11 mouse cellular contexts compared by ENCODE assay signal in the genomic region with DNA sequence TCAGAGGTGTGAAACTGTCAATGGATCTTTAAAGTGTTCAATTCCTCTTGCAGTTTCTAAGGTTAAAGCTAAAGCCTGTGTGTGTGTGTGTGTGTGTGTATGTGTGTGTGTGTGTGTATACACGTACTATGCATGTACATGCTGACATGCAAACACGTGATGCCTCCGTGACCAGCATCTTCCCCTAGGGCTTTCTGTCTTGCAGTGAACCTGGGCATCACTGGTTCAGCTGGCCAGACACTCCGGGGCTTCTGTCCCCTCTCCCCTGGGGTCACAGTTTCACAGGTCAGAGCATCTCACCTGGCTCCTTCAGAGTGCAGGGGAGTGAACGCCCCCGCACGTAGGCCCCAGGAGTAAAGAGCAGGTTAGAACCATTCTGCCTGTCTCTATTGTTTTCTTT. TPM values are rescaled to one million over a fixed set of nuclear protein-coding genes. Genes with fewer than 3 reads are reported as not detected.
A peak's percentile ranks its signal among the peaks of the same experiment; 100 is the strongest.
DNase-seq lines count a peak whose midpoint lies in the region; ATAC-seq and TF ChIP-seq lines count a peak whose summit lies in the region.
"Had no signal": no experiment of that assay in that cellular context is flagged by ENCODE, and none has a peak within 500 bp of the region (broad histone marks: within the 10 kb centered on the region; RNA-seq: fewer than 3 reads in every experiment).

No protein-coding gene starts in this region.

- no peak overlapping the region for H3K4me3 ChIP-seq in heart, embryonic 12.5 days
- no peak overlapping the region for H3K4me3 ChIP-seq in heart, adult 2 months
- peak overlapping the region; percentile 83 for H3K4me3 ChIP-seq in forebrain, embryonic 13.5 days
- H3K4me3 ChIP-seq in limb, embryonic 12.5 days (replicated peaks) = no peak overlapping the region
- H3K4me3 ChIP-seq in neural tube, embryonic 14.5 days (ENCODE audit: low read depth, low read length) = peak overlapping the region; percentile 6; the same call in 1 of the 2 replicates
- H3K4me3 ChIP-seq in gastrocnemius, adult 2 months = no peak overlapping the region

- WGBS in heart, embryonic 12.5 days = 76% methylated on average over 7 of the region's 7 CpGs
- WGBS in heart, adult 2 months = 92% methylated on average over 7 of the region's 7 CpGs
- 18% methylated on average over 7 of the region's 7 CpGs for WGBS in forebrain, embryonic 13.5 days
- 52% methylated on average over 7 of the region's 7 CpGs for WGBS in limb, embryonic 12.5 days
- 18% methylated on average over 7 of the region's 7 CpGs for WGBS in neural tube, embryonic 14.5 days

- H3K9ac ChIP-seq in heart, embryonic 12.5 days = 0 out of 2 replicates have a peak overlapping the region, but pooled peaks have one; percentile 33
- no peak overlapping the region for H3K9ac ChIP-seq in heart, adult 2 months (ENCODE audit: low read depth, low read length)
- H3K9ac ChIP-seq in forebrain, embryonic 13.5 days = peak overlapping the region; percentile 71
- 0 out of 2 replicates have a peak overlapping the region, but pooled peaks have one; percentile 27 for H3K9ac ChIP-seq in limb, embryonic 12.5 days (replicated peaks)
- H3K9ac ChIP-seq in neural tube, embryonic 14.5 days (replicated peaks; ENCODE audit: low read depth, low read length) = no peak overlapping the region

- no peak for TF ChIP-seq POLR2A in heart, adult 2 months (IDR thresholded peaks at IDR 0.05; ENCODE audit: insufficient read depth, low read depth, low read length)

- no peaks in the 10 kb centered on the region for H3K79me2 ChIP-seq in heart, adult 2 months (replicated peaks; ENCODE audit: control insufficient read depth, insufficient read depth, low read length)

- no peak for ATAC-seq in heart, embryonic 12.5 days (ENCODE audit: insufficient number of reproducible peaks, low FRiP score)
- ATAC-seq in forebrain, embryonic 13.5 days = peak; percentile 14; the same call in 1 of the 2 replicates
- no peak for ATAC-seq in limb, embryonic 12.5 days (ENCODE audit: insufficient number of reproducible peaks, insufficient read depth, low FRiP score, low TSS enrichment, low read depth)
- no peak for ATAC-seq in neural tube, embryonic 14.5 days (ENCODE audit: low read depth)

- H3K9me3 ChIP-seq in heart, embryonic 12.5 days (replicated peaks) = no peaks in the 10 kb centered on the region
- H3K9me3 ChIP-seq in forebrain, embryonic 13.5 days (replicated peaks) = no peaks in the 10 kb centered on the region
- no peaks in the 10 kb centered on the region for H3K9me3 ChIP-seq in limb, embryonic 12.5 days
- H3K9me3 ChIP-seq in neural tube, embryonic 14.5 days (ENCODE audit: control insufficient read depth, low read length) = no peaks in the 10 kb centered on the region

- peaks cover 29% of the 10 kb centered on the region for H3K4me1 ChIP-seq in heart, embryonic 12.5 days (replicated peaks)
- no peaks in the 10 kb centered on the region; the same call in 1 of the 2 replicates for H3K4me1 ChIP-seq in heart, adult 2 months (ENCODE audit: control insufficient read depth, insufficient read depth, low read length)
- peaks cover 30% of the 10 kb centered on the region for H3K4me1 ChIP-seq in forebrain, embryonic 13.5 days
- peaks cover 18% of the 10 kb centered on the region for H3K4me1 ChIP-seq in limb, embryonic 12.5 days (replicated peaks)
- H3K4me1 ChIP-seq in neural tube, embryonic 14.5 days (ENCODE audit: control insufficient read depth, insufficient read depth, low read length) = peaks cover 15% of the 10 kb centered on the region

- no peak for DNase-seq in heart, adult 2 months
- no peak for DNase-seq in frontal cortex, postnatal 14 days (ENCODE audit: low spot score in 2 of 2)
- DNase-seq in frontal cortex, adult 2 months (ENCODE audit: extremely low spot score in 1 of 2, low spot score in 1 of 2) = no peak
- no peak for DNase-seq in gastrocnemius, adult 2 months
- DNase-seq: adrenal gland, postnatal 10 days; heart, postnatal 4 days had no signal

- 0 out of 2 replicates have a peak overlapping the region, but pooled peaks have one; percentile 35 for H3K4me2 ChIP-seq in heart, embryonic 12.5 days
- peak overlapping the region; percentile 82 for H3K4me2 ChIP-seq in forebrain, embryonic 13.5 days
- peak overlapping the region; percentile 41 for H3K4me2 ChIP-seq in limb, embryonic 12.5 days
- H3K4me2 ChIP-seq in neural tube, embryonic 14.5 days (ENCODE audit: low read depth, low read length) = peak overlapping the region; percentile 69

- H3K27me3 ChIP-seq in heart, embryonic 12.5 days (replicated peaks) = no peaks in the 10 kb centered on the region
- no peaks in the 10 kb centered on the region for H3K27me3 ChIP-seq in heart, adult 2 months (ENCODE audit: control insufficient read depth, insufficient read depth, low read length)
- H3K27me3 ChIP-seq in forebrain, embryonic 13.5 days = no peaks in the 10 kb centered on the region
- no peaks in the 10 kb centered on the region for H3K27me3 ChIP-seq in limb, embryonic 12.5 days
- no peaks in the 10 kb centered on the region for H3K27me3 ChIP-seq in neural tube, embryonic 14.5 days (ENCODE audit: control insufficient read depth, insufficient read depth, low read length)

- TF ChIP-seq CTCF in heart, adult 2 months (IDR thresholded peaks at IDR 0.05) = no peak
- no peak for TF ChIP-seq CTCF in gastrocnemius, adult 2 months (IDR thresholded peaks at IDR 0.05)

- H3K36me3 ChIP-seq in heart, embryonic 12.5 days = no peaks in the 10 kb centered on the region
- 0 out of 2 replicates have a peak, but pooled peaks cover 2% of the 10 kb centered on the region for H3K36me3 ChIP-seq in heart, adult 2 months (ENCODE audit: control insufficient read depth, insufficient read depth, low read length)
- H3K36me3 ChIP-seq in forebrain, embryonic 13.5 days (ENCODE audit: poor library complexity, severe bottlenecking) = no peaks in the 10 kb centered on the region
- no peaks in the 10 kb centered on the region for H3K36me3 ChIP-seq in limb, embryonic 12.5 days
- no peaks in the 10 kb centered on the region for H3K36me3 ChIP-seq in neural tube, embryonic 14.5 days (ENCODE audit: control insufficient read depth, insufficient read depth, low read length)

- H3K27ac ChIP-seq in heart, embryonic 12.5 days (ENCODE audit: poor library complexity, severe bottlenecking) = no peak overlapping the region
- H3K27ac ChIP-seq in heart, adult 2 months = no peak overlapping the region
- H3K27ac ChIP-seq in forebrain, embryonic 13.5 days = no peak overlapping the region; the same call in 1 of the 2 replicates
- no peak overlapping the region for H3K27ac ChIP-seq in limb, embryonic 12.5 days
- peak overlapping the region; percentile 52; the same call in 1 of the 2 replicates for H3K27ac ChIP-seq in neural tube, embryonic 14.5 days (ENCODE audit: low read depth, low read length)
- H3K27ac ChIP-seq in gastrocnemius, adult 2 months = no peak overlapping the region

- TF ChIP-seq EP300 in heart, adult 2 months (IDR thresholded peaks at IDR 0.05; ENCODE audit: insufficient read depth, low read depth, low read length) = no peak

- intact Hi-C loops in heart, adult 2 months (cut with DNase I) = loop anchor here (10.0 kb wide), 2 partner anchors 89 to 151 kb away; a partner anchor contains a TSS
- intact Hi-C loops in gastrocnemius, adult 2 months (cut with DNase I) = no loop called here

RNA-seq across cellular contexts. Expression of a gene that starts 2.0 kb away (rescaled TPM):
- polyA plus RNA-seq in heart, embryonic 12.5 days (2016; fragmentation: Nextera tagmentation; extraction: Ambion mirVana) = 63.2 and 67.6 TPM in 2 replicates
- 10 to 100 TPM; 11.4 to 16.2 TPM for total RNA-seq in heart, adult 2 months (2021)
- 6.5 and 8.8 TPM in 2 replicates for polyA plus RNA-seq in heart, adult 2 months (2012; rRNA removed)
- polyA plus RNA-seq in forebrain, embryonic 13.5 days (2015; fragmentation: Nextera tagmentation; extraction: Ambion mirVana) = 76.4 and 80.6 TPM in 2 replicates
- 55.3 and 59.9 TPM in 2 replicates for polyA plus RNA-seq in limb, embryonic 12.5 days (2016; fragmentation: Nextera tagmentation; extraction: Ambion mirVana)
- 21.4 and 30.3 TPM in 2 replicates for polyA plus RNA-seq in neural tube, embryonic 14.5 days (2014; fragmentation: Nextera tagmentation; extraction: Ambion mirVana)
- 13.6 and 14.9 TPM in 2 replicates for polyA plus RNA-seq in frontal cortex, adult 2 months (2012; rRNA removed)
- 10 to 100 TPM in 1 of 2 experiments, 1 to 10 TPM in 1; 4.5 to 11.5 TPM for total RNA-seq in gastrocnemius, adult 2 months (2021)

RNA-seq across cellular contexts. Expression of a gene that starts 20.3 kb away (rescaled TPM):
- polyA plus RNA-seq in heart, embryonic 12.5 days (2016; fragmentation: Nextera tagmentation; extraction: Ambion mirVana) = not detected in 2 replicates
- not detected for total RNA-seq in heart, adult 2 months (2021)
- not detected in 2 replicates for polyA plus RNA-seq in heart, adult 2 months (2012; rRNA removed)
- not detected in 2 replicates for polyA plus RNA-seq in forebrain, embryonic 13.5 days (2015; fragmentation: Nextera tagmentation; extraction: Ambion mirVana)
- polyA plus RNA-seq in limb, embryonic 12.5 days (2016; fragmentation: Nextera tagmentation; extraction: Ambion mirVana) = not detected in 2 replicates
- polyA plus RNA-seq in neural tube, embryonic 14.5 days (2014; fragmentation: Nextera tagmentation; extraction: Ambion mirVana) = not detected in 2 replicates
- not detected in 2 replicates for polyA plus RNA-seq in frontal cortex, adult 2 months (2012; rRNA removed)
- total RNA-seq in gastrocnemius, adult 2 months (2021) = not detected
- total RNA-seq: adrenal gland, postnatal 10 days; heart, postnatal 4 days; left cerebral cortex, adult 8-10 months had no signal

RNA-seq across cellular contexts. Expression of a gene that starts 36.5 kb away (rescaled TPM):
- polyA plus RNA-seq in heart, embryonic 12.5 days (2016; fragmentation: Nextera tagmentation; extraction: Ambion mirVana) = not detected in 2 replicates
- not detected for total RNA-seq in heart, adult 2 months (2021)
- polyA plus RNA-seq in heart, adult 2 months (2012; rRNA removed) = 0.09 and 0.14 TPM in 2 replicates
- polyA plus RNA-seq in forebrain, embryonic 13.5 days (2015; fragmentation: Nextera tagmentation; extraction: Ambion mirVana) = 0.05 TPM in 1 of 2 replicates, not detected in the other
- polyA plus RNA-seq in limb, embryonic 12.5 days (2016; fragmentation: Nextera tagmentation; extraction: Ambion mirVana) = not detected in 2 replicates
- 0.06 and 0.21 TPM in 2 replicates for polyA plus RNA-seq in neural tube, embryonic 14.5 days (2014; fragmentation: Nextera tagmentation; extraction: Ambion mirVana)
- polyA plus RNA-seq in frontal cortex, adult 2 months (2012; rRNA removed) = 0.02 and 0.14 TPM in 2 replicates
- not detected for total RNA-seq in gastrocnemius, adult 2 months (2021)
- total RNA-seq: adrenal gland, postnatal 10 days; heart, postnatal 4 days had no signal

RNA-seq across cellular contexts. Expression of a gene that starts 38.5 kb away (rescaled TPM):
- polyA plus RNA-seq in heart, embryonic 12.5 days (2016; fragmentation: Nextera tagmentation; extraction: Ambion mirVana) = not detected in 2 replicates
- not detected for total RNA-seq in heart, adult 2 months (2021)
- polyA plus RNA-seq in heart, adult 2 months (2012; rRNA removed) = 0.03 and 0.04 TPM in 2 replicates
- polyA plus RNA-seq in forebrain, embryonic 13.5 days (2015; fragmentation: Nextera tagmentation; extraction: Ambion mirVana) = not detected in 2 replicates
- polyA plus RNA-seq in limb, embryonic 12.5 days (2016; fragmentation: Nextera tagmentation; extraction: Ambion mirVana) = not detected in 2 replicates
- polyA plus RNA-seq in neural tube, embryonic 14.5 days (2014; fragmentation: Nextera tagmentation; extraction: Ambion mirVana) = not detected in 2 replicates
- polyA plus RNA-seq in frontal cortex, adult 2 months (2012; rRNA removed) = 0.02 TPM in 1 of 2 replicates, not detected in the other
- not detected for total RNA-seq in gastrocnemius, adult 2 months (2021)
- total RNA-seq: adrenal gland, postnatal 10 days; heart, postnatal 4 days had no signal

RNA-seq across cellular contexts. Expression of a gene that starts 58.0 kb away (rescaled TPM):
- polyA plus RNA-seq in heart, embryonic 12.5 days (2016; fragmentation: Nextera tagmentation; extraction: Ambion mirVana) = not detected in 2 replicates
- not detected for total RNA-seq in heart, adult 2 months (2021)
- 0.04 and 0.06 TPM in 2 replicates for polyA plus RNA-seq in heart, adult 2 months (2012; rRNA removed)
- not detected in 2 replicates for polyA plus RNA-seq in forebrain, embryonic 13.5 days (2015; fragmentation: Nextera tagmentation; extraction: Ambion mirVana)
- not detected in 2 replicates for polyA plus RNA-seq in limb, embryonic 12.5 days (2016; fragmentation: Nextera tagmentation; extraction: Ambion mirVana)
- polyA plus RNA-seq in neural tube, embryonic 14.5 days (2014; fragmentation: Nextera tagmentation; extraction: Ambion mirVana) = not detected in 2 replicates
- 0.04 and 0.08 TPM in 2 replicates for polyA plus RNA-seq in frontal cortex, adult 2 months (2012; rRNA removed)
- total RNA-seq in gastrocnemius, adult 2 months (2021) = not detected
- total RNA-seq: adrenal gland, postnatal 10 days; heart, postnatal 4 days; left cerebral cortex, adult 8-10 months had no signal

Comparison
In these comparisons a context has a peak if more than half of its experiments do, and no peak if none do; other contexts are left out.
1. H3K9ac ChIP-seq: peak in heart, embryonic 12.5 days (single experiment), forebrain, embryonic 13.5 days (single experiment) and limb, embryonic 12.5 days (single experiment); none in heart, adult 2 months (single experiment) and neural tube, embryonic 14.5 days (single experiment).
2. H3K4me3 ChIP-seq: peak in forebrain, embryonic 13.5 days (single experiment) and neural tube, embryonic 14.5 days (single experiment); none in heart, embryonic 12.5 days (single experiment), heart, adult 2 months (single experiment), limb, embryonic 12.5 days (single experiment) and gastrocnemius, adult 2 months (single experiment).
3. Peak in every context shown above with its lines, with median percentiles within 50 percentile points of each other: H3K4me2 ChIP-seq.